Mouse (Mus musculus) neutrophil, adult 5-6 weeks (primary cell): ENCODE results near the gene Micall2. TPM values are rescaled to one million over a fixed set of nuclear protein-coding genes. Genes with fewer than 3 reads are reported as not detected.

ENCODE experiments used
- total RNA-seq: library from RNA; stranded (forward); fragments of 200-1000 nt; gene quantifications from 2 replicates; pipeline ENCODE4 v1.2.3, GENCODE M21; 2017

The Micall2 gene
- total RNA-seq, 1 experiment from 2014 or later: 0.23 TPM

Other genes with a start within 250 kb of the Micall2 start
- gene Uncx, start 192.8 kb downstream of the Micall2 start, total RNA-seq: not detected in 2 replicates
- 35.1 and 41.0 TPM in 2 replicates for gene Ints1, start 39.3 kb upstream of the Micall2 start, total RNA-seq
- gene Mafk, start 55.2 kb upstream of the Micall2 start, total RNA-seq: 48.4 and 55.0 TPM in 2 replicates
- not detected in 2 replicates for gene Tmem184a, start 83.6 kb upstream of the Micall2 start, total RNA-seq
- gene Gm26938, start 90.1 kb upstream of the Micall2 start, total RNA-seq: not detected in 2 replicates
- 9.1 and 13.2 TPM in 2 replicates for gene Psmg3, start 90.5 kb upstream of the Micall2 start, total RNA-seq
- gene Elfn1, start 171.6 kb upstream of the Micall2 start, total RNA-seq: not detected in 2 replicates